Mouse (Mus musculus) urinary bladder, postnatal 25 days (tissue): ENCODE data around the gene Emsy.

Source experiments
- DNase-seq: peaks from one replicate; pipeline ENCODE4 v3.0.0; 2022; ENCODE audit warnings: low spot score

Emsy gene

DNA sequence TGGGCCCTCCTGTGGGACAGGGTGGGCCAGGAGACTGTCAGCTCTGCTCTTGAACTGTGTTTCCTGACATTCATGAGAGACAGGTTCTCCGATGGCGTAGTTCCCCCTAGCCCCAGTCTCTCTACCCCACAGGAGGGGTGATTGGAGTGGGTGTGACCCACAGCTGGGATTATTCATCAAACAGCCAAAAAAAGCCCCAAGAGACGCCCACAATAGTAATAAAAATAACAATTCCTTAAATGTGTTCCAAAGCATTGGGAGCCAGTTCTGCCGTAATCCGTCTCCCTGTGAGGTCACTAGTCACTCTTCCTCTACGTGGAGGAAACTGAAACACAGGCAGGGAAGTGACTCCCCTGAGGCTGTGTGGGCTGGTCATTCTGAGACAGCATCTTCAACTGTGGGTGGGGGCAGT is 113.8 kb downstream of the Emsy start:
- DNase-seq, result no peak

DNA sequence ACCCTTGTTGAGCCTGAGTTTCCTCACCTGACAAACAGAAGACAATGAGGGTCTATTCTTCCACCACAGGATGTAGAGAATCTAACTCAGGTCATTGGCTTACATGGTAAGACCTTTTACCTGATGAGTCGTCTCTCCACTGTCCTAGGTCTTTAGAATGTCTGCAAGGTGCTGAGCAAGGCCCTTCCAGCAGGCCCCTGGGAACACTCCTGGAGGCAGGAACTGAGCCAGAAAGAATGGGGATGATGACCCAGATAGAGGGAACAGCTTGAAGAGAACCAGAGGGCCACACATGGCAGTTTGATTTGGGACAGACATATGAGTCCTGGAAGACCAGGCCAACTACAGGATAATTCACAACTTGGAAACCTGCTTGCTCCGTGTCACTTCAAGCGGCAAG is 114.3 kb downstream of the Emsy start:
- DNase-seq, result no peak

DNA sequence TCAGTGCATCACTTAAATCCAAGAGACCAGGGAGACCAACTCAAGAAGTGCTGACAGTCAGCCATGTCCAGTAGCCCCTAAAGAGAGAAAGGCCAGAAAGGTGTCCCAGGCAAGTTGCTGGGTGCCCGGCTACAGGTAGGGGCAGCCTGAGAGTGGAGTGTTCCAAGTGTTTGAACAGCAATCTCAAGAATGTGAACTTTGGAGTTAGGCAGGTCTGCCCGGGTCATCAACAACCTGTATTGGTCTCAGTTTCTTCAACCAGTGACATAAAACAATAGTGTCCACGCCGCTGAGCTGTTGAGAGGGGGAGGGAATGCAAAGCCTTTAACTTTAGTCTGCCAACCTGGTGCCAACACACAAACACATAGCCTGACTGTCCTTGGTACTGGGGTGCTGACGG is 115.0 kb downstream of the Emsy start:
- DNase-seq, result no peak

DNA sequence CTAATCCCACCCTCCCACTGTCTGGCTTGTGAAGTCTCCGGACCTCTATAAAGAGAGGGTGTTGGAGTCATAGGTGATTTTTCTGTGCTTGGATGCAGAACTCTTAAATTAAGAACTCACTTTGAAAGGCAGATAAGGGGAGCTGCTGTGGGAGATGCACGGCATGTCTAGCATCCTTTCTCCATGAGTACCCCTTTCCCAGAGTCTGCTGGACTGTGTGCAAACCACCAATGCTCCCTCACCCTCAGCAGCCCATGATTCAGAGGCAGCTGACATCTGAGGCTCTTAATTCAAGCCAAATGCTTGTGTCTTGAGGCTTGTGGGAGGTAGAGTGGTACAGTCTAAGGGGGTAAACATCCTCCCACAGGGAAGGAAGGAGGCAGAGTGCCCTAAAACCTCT is 115.7 kb downstream of the Emsy start:
- DNase-seq, result no peak

DNA sequence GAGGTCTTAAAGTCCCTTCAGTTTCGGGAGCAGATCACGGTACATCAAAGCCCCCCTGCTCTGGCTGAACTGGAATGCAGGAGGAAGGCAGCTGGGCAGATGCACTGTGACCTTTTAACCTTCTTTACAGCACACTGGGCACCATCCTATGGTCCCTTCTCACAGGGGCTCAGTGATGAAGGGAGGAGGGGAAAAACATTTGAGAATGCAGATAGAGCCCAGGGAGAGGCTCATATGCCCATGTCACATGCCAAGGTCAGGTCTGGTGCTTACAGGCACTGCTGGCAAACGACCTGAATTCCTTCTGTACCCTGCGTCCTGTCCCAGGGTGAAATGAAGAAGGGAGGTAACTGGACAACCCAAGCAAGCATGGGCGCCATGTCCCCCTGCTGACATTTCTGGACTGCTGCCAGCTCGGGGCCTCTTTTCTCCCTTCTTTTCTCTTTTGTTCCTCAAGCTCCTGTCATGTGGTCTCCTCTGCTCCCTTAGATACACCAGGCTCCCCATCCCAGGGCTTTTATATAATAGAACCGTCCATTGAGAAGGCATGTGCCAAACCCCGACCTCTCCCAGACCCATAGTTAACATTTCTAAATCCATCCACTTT is 118.5 kb downstream of the Emsy start:
- DNase-seq, result no peak

DNA sequence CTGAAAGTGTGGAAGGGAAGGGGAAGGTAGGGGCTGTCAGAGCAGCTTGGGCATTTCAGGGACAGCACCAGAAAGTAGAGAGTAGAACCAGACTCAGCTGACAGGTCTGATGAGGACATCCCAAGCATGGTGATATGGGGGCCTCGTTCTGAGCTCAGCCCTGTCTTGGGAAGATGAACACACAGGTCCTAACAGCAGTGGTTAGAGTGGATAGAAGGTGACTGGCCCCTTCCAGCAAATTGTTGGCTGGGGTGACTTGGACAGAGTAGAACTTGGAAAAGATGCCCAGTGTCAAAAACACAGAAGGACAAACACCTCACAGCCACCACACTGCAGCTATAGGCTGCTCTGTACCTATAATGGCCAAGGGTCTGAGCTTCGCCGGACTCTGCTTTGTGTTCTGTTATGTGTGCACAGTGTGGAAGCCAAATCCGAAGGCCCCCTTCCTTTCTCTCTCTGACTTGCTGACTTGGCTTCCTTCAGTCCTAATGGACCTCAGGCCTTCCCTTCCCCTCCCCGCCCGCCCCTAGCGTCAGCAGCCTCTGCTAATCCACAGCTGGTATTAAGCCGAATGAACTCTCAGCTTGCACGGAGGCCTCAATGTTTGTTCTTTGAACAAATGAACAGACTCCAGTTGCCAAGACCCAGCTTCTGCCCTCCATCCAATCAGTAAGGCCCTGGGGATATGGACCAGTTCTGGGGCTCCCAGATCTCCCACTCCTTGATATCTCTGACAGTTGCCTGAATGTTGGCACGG is 119.2 kb downstream of the Emsy start:
- DNase-seq, result no peak
